ENCODE assay signal across 8 mouse cellular contexts in genomic region chr8:119717765-119718164, GRCm38 (mm10). TPM values are rescaled to one million over a fixed set of nuclear protein-coding genes. Genes with fewer than 3 reads are reported as not detected.
DNase-seq lines count a peak whose midpoint lies in the region; TF ChIP-seq lines count a peak whose summit lies in the region.

No protein-coding gene starts in this region.

- H3K27me3 ChIP-seq in testis, adult 2 months (ENCODE audit: control insufficient read depth, insufficient read depth, low read length): no peaks in the 10 kb centered on the region

- intact Hi-C loops in gastrocnemius, adult 2 months (cut with DNase I): no loop called here

- H3K36me3 ChIP-seq in testis, adult 2 months (ENCODE audit: control insufficient read depth, insufficient read depth, low read length): no peaks in the 10 kb centered on the region

- no peak overlapping the region for H3K4me3 ChIP-seq in gastrocnemius, adult 2 months
- H3K4me3 ChIP-seq in testis, adult 2 months (ENCODE audit: control insufficient read depth, low read depth, low read length): no peak overlapping the region

- peak; percentile 67 for TF ChIP-seq CTCF in gastrocnemius, adult 2 months (IDR thresholded peaks at IDR 0.05)
- peak; percentile 29; the same call in 1 of the 2 replicates for TF ChIP-seq CTCF in testis, adult 2 months (IDR thresholded peaks at IDR 0.05; ENCODE audit: control insufficient read depth, insufficient read depth, insufficient replicate concordance, low read depth, low read length)

- no peak for TF ChIP-seq POLR2A in testis, adult 2 months (IDR thresholded peaks at IDR 0.05; ENCODE audit: control insufficient read depth, low read depth, low read length)

- H3K27ac ChIP-seq in gastrocnemius, adult 2 months: no peak overlapping the region
- no peak overlapping the region for H3K27ac ChIP-seq in testis, adult 2 months (ENCODE audit: control insufficient read depth, insufficient read depth, low read depth, low read length)

- H3K4me1 ChIP-seq in testis, adult 2 months (ENCODE audit: control insufficient read depth, insufficient read depth, low read length): peaks cover 2% of the 10 kb centered on the region; the same call in 1 of the 2 replicates

- DNase-seq in gastrocnemius, adult 2 months: no peak
- no peak for DNase-seq in gastrocnemius, postnatal 25 days
- no peak for DNase-seq in testis, postnatal 14 days (ENCODE audit: low spot score)
- peak; percentile 16 to 62 for DNase-seq in kidney, postnatal 36 days
- peak; percentile 71 for DNase-seq in retina, postnatal 1 day
- DNase-seq in frontal cortex, postnatal 14 days (ENCODE audit: low spot score in 2 of 2): no peak
- no peak for DNase-seq in layer of hippocampus, adult 18-20 months (ENCODE audit: low spot score in 2 of 2)

RNA-seq across cellular contexts. Expression of gene Atp2c2, which starts 18.0 kb away (rescaled TPM):
- total RNA-seq in gastrocnemius, adult 2 months (2021): under 1 TPM; 0.08 to 0.10 TPM
- total RNA-seq in gastrocnemius, postnatal 25 days (2021): under 1 TPM in 1 of 2 experiments, not detected in 1; 0.13 TPM
- polyA plus RNA-seq in testis, adult 2 months (2012; rRNA removed): 1.2 and 1.4 TPM in 2 replicates
- 1 to 10 TPM; 1.6 to 2.2 TPM for total RNA-seq in layer of hippocampus, adult 18-20 months (2021)

RNA-seq across cellular contexts. Expression of gene Wfdc1, which starts 51.6 kb away (rescaled TPM):
- 10 to 100 TPM; 96.5 to 98.7 TPM for total RNA-seq in gastrocnemius, adult 2 months (2021)
- 100 to 1,000 TPM in 1 of 2 experiments, 10 to 100 TPM in 1; 74.0 to 104 TPM for total RNA-seq in gastrocnemius, postnatal 25 days (2021)
- 25.8 and 26.9 TPM in 2 replicates for polyA plus RNA-seq in testis, adult 2 months (2012; rRNA removed)
- total RNA-seq in layer of hippocampus, adult 18-20 months (2021): 1 to 10 TPM; 6.8 to 7.7 TPM

Comparison
In these comparisons a context has a peak if more than half of its experiments do, and no peak if none do; other contexts are left out.
1. DNase-seq: peak in kidney, postnatal 36 days (2 of 2) and retina, postnatal 1 day (single experiment); none in gastrocnemius, adult 2 months (single experiment), gastrocnemius, postnatal 25 days (single experiment), testis, postnatal 14 days (single experiment), frontal cortex, postnatal 14 days (0 of 2) and layer of hippocampus, adult 18-20 months (0 of 2).
2. RNA of gene Wfdc1, which starts 51.6 kb away (total RNA-seq): 74.0 to 104 TPM in gastrocnemius, postnatal 25 days and 96.5 to 98.7 TPM in gastrocnemius, adult 2 months; 6.8 to 7.7 TPM in layer of hippocampus, adult 18-20 months; every median in the first group is over 4 times any median in the second.